ENCODE assay signal across 26 mouse cellular contexts in the genomic region with DNA sequence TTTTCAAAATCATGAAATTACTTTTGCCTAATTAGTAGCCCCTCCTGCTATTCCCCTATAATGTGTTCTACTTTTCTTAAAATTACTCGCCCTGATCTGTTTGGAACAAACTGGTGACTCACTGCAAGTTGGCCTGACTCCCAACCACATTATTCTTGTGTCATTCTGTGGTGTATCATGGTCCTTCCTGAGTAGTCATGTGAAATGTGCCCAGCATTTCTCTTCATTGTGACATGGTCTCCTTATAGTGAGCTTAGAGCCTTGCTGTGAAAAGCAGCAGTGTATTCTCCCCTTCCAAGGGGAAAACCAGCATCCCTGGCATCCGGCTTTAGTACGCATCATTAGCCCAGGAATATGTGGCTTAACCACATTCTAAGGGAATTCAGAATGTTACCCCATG.
DNase-seq lines count a peak whose midpoint lies in the region; ATAC-seq lines count a peak whose summit lies in the region.
"Had no signal": no experiment of that assay in that cellular context is flagged by ENCODE, and none has a peak within 500 bp of the region (broad histone marks: within the 10 kb centered on the region; RNA-seq: fewer than 3 reads in every experiment).

No protein-coding gene starts in this region.

- H3K4me3 ChIP-seq in kidney, embryonic 15.5 days (replicated peaks) = no peak overlapping the region
- H3K4me3 ChIP-seq: forebrain, embryonic 10.5 days; heart, embryonic 12.5 days; hindbrain, embryonic 10.5 days; left cerebral cortex, adult 2 months; limb, embryonic 10.5 days; midbrain, embryonic 10.5 days; neural tube, embryonic 15.5 days had no signal

- H3K9me3 ChIP-seq in kidney, embryonic 15.5 days (replicated peaks) = no peaks in the 10 kb centered on the region
- H3K9me3 ChIP-seq: limb, embryonic 10.5 days; neural tube, embryonic 15.5 days had no signal

- no peak overlapping the region for H3K9ac ChIP-seq in kidney, embryonic 15.5 days
- H3K9ac ChIP-seq: heart, embryonic 12.5 days; neural tube, embryonic 15.5 days had no signal

- no peak for ATAC-seq in kidney, embryonic 15.5 days (replicated peaks; ENCODE audit: low FRiP score)
- ATAC-seq in megakaryocyte, adult 5-6 weeks (ENCODE audit: poor library complexity, severe bottlenecking) = no peak
- ATAC-seq: forebrain, embryonic 16.5 days had no signal

- WGBS in kidney, embryonic 15.5 days = 75% methylated on average over 3 of the region's 3 CpGs

- H3K4me1 ChIP-seq in kidney, embryonic 15.5 days = no peaks in the 10 kb centered on the region
- H3K4me1 ChIP-seq: forebrain, embryonic 10.5 days; heart, embryonic 12.5 days; hindbrain, embryonic 10.5 days; limb, embryonic 10.5 days; midbrain, embryonic 10.5 days; neural tube, embryonic 15.5 days had no signal

- H3K4me2 ChIP-seq in kidney, embryonic 15.5 days = no peak overlapping the region
- H3K4me2 ChIP-seq: heart, embryonic 12.5 days; neural tube, embryonic 15.5 days had no signal

- H3K27ac ChIP-seq in kidney, embryonic 15.5 days = no peak overlapping the region
- H3K27ac ChIP-seq: forebrain, embryonic 10.5 days; hindbrain, embryonic 10.5 days; kidney, postnatal 0 days; left cerebral cortex, adult 2 months; limb, embryonic 10.5 days; macrophage; midbrain, embryonic 10.5 days; neural tube, embryonic 15.5 days had no signal

- H3K36me3 ChIP-seq in kidney, embryonic 15.5 days = no peaks in the 10 kb centered on the region
- H3K36me3 ChIP-seq: forebrain, embryonic 10.5 days; heart, embryonic 12.5 days; hindbrain, embryonic 10.5 days; limb, embryonic 10.5 days; midbrain, embryonic 10.5 days; neural tube, embryonic 15.5 days had no signal

- no peaks in the 10 kb centered on the region for H3K27me3 ChIP-seq in kidney, embryonic 15.5 days
- H3K27me3 ChIP-seq: heart, embryonic 12.5 days; neural tube, embryonic 15.5 days had no signal

- peak; percentile 13 to 56 for DNase-seq in adrenal gland, adult (ENCODE audit: inconsistent age in 2 of 2, low spot score in 1 of 2)
- no peak for DNase-seq in adrenal gland, adult 18-20 months (ENCODE audit: low spot score in 2 of 2)
- peak; percentile 0 for DNase-seq in kidney, postnatal 14 days
- DNase-seq in Muller cell, postnatal 12 days (ENCODE audit: inconsistent ontology term) = peak; percentile 94
- DNase-seq in brain, adult 2 months (ENCODE audit: low read depth, low spot score) = peak; percentile 8
- DNase-seq in ovary, adult 18-20 months (ENCODE audit: low spot score) = no peak
- DNase-seq: cerebellum, adult 18-20 months; gastrocnemius, postnatal 25 days; heart, adult 18-20 months; heart, postnatal 10 days; kidney, adult 11 months; liver; right cerebral cortex, postnatal 14 days; thymus, postnatal 14 days had no signal

Comparison
In these comparisons a context has a peak if more than half of its experiments do, and no peak if none do; other contexts are left out.
1. DNase-seq: peak in adrenal gland, adult (2 of 2), kidney, postnatal 14 days (single experiment), Muller cell, postnatal 12 days (single experiment) and brain, adult 2 months (single experiment); none in adrenal gland, adult 18-20 months (0 of 2) and ovary, adult 18-20 months (single experiment).